Comparison of ENCODE assay signal across 9 mouse cellular contexts in the genomic region with DNA sequence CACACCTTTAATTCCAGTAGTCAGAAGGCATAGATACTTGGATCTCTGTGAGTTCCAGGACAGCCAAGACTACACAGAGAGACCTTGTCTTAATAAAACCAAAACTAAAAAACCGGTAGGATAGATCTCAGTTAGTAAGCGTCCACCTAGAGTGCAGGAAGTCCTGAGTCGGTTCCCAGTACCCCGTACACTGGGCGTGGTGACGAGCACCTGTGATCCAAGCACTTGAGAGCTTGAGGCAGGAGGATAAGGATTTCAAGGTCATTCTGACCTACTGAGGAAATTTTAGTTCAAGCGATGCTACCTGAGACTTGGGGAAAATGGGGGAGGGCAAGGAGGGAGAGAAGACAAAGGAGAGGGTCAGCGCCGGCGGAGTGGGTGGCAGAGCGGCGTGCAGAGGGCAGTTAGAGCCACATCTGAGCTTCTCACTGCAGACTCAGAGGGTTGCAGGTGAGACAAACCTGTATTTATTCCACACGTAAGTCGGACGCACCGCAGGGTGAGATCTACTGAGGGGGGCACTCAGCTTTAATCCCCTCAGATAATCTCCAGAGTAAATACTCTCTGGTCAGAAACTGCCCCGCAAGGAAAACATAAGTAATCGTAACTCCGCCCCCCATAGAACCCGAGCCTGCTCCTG. TPM values are rescaled to one million over a fixed set of nuclear protein-coding genes. Genes with fewer than 3 reads are reported as not detected.
DNase-seq lines count a peak whose midpoint lies in the region; ATAC-seq and TF ChIP-seq lines count a peak whose summit lies in the region.
"Had no signal": no experiment of that assay in that cellular context is flagged by ENCODE, and none has a peak within 500 bp of the region (broad histone marks: within the 10 kb centered on the region; RNA-seq: fewer than 3 reads in every experiment).

No protein-coding gene starts in this region.

- H3K9ac ChIP-seq in heart, embryonic 12.5 days: peak overlapping the region; percentile 59
- peak overlapping the region; percentile 23 for H3K9ac ChIP-seq in forebrain, embryonic 15.5 days (replicated peaks)
- H3K9ac ChIP-seq in liver, embryonic 15.5 days: no peak overlapping the region

- H3K4me1 ChIP-seq in heart, embryonic 12.5 days (replicated peaks): peaks cover 5% of the 10 kb centered on the region
- H3K4me1 ChIP-seq in E14TG2a.4 (replicated peaks; ENCODE audit: low read depth, low read length): peaks cover 44% of the 10 kb centered on the region
- peaks cover 8% of the 10 kb centered on the region; the same call in 1 of the 2 replicates for H3K4me1 ChIP-seq in forebrain, embryonic 15.5 days
- H3K4me1 ChIP-seq in liver, embryonic 15.5 days (replicated peaks): no peaks in the 10 kb centered on the region

- H3K27ac ChIP-seq in heart, embryonic 12.5 days (ENCODE audit: poor library complexity, severe bottlenecking): no peak overlapping the region
- no peak overlapping the region for H3K27ac ChIP-seq in forebrain, embryonic 15.5 days (replicated peaks)
- H3K27ac ChIP-seq in liver, embryonic 15.5 days (replicated peaks): no peak overlapping the region

- H3K36me3 ChIP-seq in heart, embryonic 12.5 days: no peaks in the 10 kb centered on the region
- H3K36me3 ChIP-seq in E14TG2a.4 (ENCODE audit: insufficient read depth, low read length): no peaks in the 10 kb centered on the region
- no peaks in the 10 kb centered on the region for H3K36me3 ChIP-seq in forebrain, embryonic 15.5 days
- no peaks in the 10 kb centered on the region for H3K36me3 ChIP-seq in liver, embryonic 15.5 days (replicated peaks)

- H3K4me3 ChIP-seq in heart, embryonic 12.5 days: peak overlapping the region; percentile 47
- H3K4me3 ChIP-seq in E14TG2a.4 (replicated peaks; ENCODE audit: low read length): peak overlapping the region; percentile 56
- peak overlapping the region; percentile 28 for H3K4me3 ChIP-seq in forebrain, embryonic 15.5 days
- H3K4me3 ChIP-seq in liver, embryonic 15.5 days (replicated peaks): peak overlapping the region; percentile 32

- no peak for DNase-seq in heart, adult 9 months (ENCODE audit: low spot score in 2 of 2)
- DNase-seq in ovary, postnatal 10 days (ENCODE audit: low spot score): no peak
- no peak for DNase-seq in cerebellum, adult 9-10 months
- DNase-seq: layer of hippocampus, adult 9-11 months had no signal

- ATAC-seq in heart, embryonic 12.5 days (ENCODE audit: insufficient number of reproducible peaks, low FRiP score): no peak
- no peak for ATAC-seq in forebrain, embryonic 15.5 days (replicated peaks)
- no peak for ATAC-seq in liver, embryonic 15.5 days (ENCODE audit: insufficient read depth)
- no peak for ATAC-seq in monocyte, adult 5-6 weeks (replicated peaks; ENCODE audit: insufficient number of reproducible peaks, low FRiP score, low TSS enrichment, poor library complexity, severe bottlenecking)

- peaks cover 5% of the 10 kb centered on the region; the same call in 1 of the 2 replicates for H3K27me3 ChIP-seq in heart, embryonic 12.5 days (replicated peaks)
- no peaks in the 10 kb centered on the region for H3K27me3 ChIP-seq in E14TG2a.4 (ENCODE audit: insufficient read depth, low read length)
- peaks cover 9% of the 10 kb centered on the region for H3K27me3 ChIP-seq in forebrain, embryonic 15.5 days
- H3K27me3 ChIP-seq in liver, embryonic 15.5 days: peaks cover 57% of the 10 kb centered on the region

- peak overlapping the region; percentile 80 for H3K4me2 ChIP-seq in heart, embryonic 12.5 days
- peak overlapping the region; percentile 46 for H3K4me2 ChIP-seq in forebrain, embryonic 15.5 days (replicated peaks)
- peak overlapping the region; percentile 55 for H3K4me2 ChIP-seq in liver, embryonic 15.5 days

- WGBS in heart, embryonic 12.5 days: 3% methylated on average over 20 of the region's 20 CpGs
- WGBS in forebrain, embryonic 15.5 days: 4% methylated on average over 20 of the region's 20 CpGs
- WGBS in liver, embryonic 15.5 days (ENCODE audit: insufficient replicate concordance): 3% methylated on average over 20 of the region's 20 CpGs

- 0 out of 2 replicates have a peak, but pooled peaks cover 2% of the 10 kb centered on the region for H3K9me3 ChIP-seq in heart, embryonic 12.5 days (replicated peaks)
- H3K9me3 ChIP-seq in E14TG2a.4 (ENCODE audit: low read length): no peaks in the 10 kb centered on the region
- no peaks in the 10 kb centered on the region for H3K9me3 ChIP-seq in forebrain, embryonic 15.5 days
- no peaks in the 10 kb centered on the region for H3K9me3 ChIP-seq in liver, embryonic 15.5 days (replicated peaks)

- no peak for TF ChIP-seq CTCF in E14TG2a.4 (conservative IDR thresholded peaks at IDR 0.05; ENCODE audit: low read length)

RNA-seq across cellular contexts. Expression of gene Akap1, which starts 8.8 kb away (rescaled TPM):
- polyA plus RNA-seq in heart, embryonic 12.5 days (2016; fragmentation: Nextera tagmentation; extraction: Ambion mirVana): 34.1 and 38.9 TPM in 2 replicates
- 30.5 and 34.0 TPM in 2 replicates for polyA plus RNA-seq in forebrain, embryonic 15.5 days (2015; fragmentation: Nextera tagmentation; extraction: Ambion mirVana)
- 8.7 and 9.7 TPM in 2 replicates for polyA plus RNA-seq in liver, embryonic 15.5 days (2015; fragmentation: Nextera tagmentation; extraction: Ambion mirVana)
- total RNA-seq in monocyte, adult 5-6 weeks (2017): 0.38 to 2.7 TPM (median 1.2 TPM) in 3 replicates
